8 mouse cellular contexts compared by ENCODE assay signal in the genomic region with DNA sequence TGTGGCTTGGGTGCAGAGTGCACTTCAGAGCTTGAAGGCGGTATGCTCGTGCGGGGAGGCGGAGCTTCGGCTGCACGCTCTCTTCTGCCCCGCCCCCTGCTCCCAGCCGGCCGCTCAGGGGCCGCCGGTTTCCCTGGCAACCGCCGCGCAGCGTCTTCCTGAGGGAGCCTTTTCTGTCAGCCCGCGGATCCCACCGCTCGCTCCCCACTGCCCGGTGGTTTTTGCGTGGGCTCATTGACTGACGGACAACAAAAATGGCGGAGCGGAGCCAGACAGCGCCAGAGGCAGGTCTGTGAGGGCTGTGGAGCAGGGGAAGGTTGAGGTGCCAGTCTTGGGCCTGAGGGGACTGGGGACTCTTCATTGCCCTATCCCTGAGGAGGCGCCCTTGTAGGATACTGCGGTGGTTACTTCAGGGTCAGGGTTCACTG. TPM values are rescaled to one million over a fixed set of nuclear protein-coding genes. Genes with fewer than 3 reads are reported as not detected.
DNase-seq lines count a peak whose midpoint lies in the region; ATAC-seq and TF ChIP-seq lines count a peak whose summit lies in the region.

Agbl4 (plus strand) TSS at position 44 of the 428 bp plus-strand sequence.

- no peak for TF ChIP-seq EP300 in heart, adult 2 months (IDR thresholded peaks at IDR 0.05; ENCODE audit: insufficient read depth, low read depth, low read length)

- intact Hi-C loops in heart, adult 2 months (cut with DNase I) = no loop called here
- intact Hi-C loops in left cerebral cortex, postnatal 14 days (cut with DNase I) = no loop called here

- H3K27ac ChIP-seq in bone marrow macrophage, adult 2 months (ENCODE audit: insufficient read depth, low read depth, low read length) = no peak within 1 kb of the TSS
- H3K27ac ChIP-seq in heart, adult 2 months = no peak within 1 kb of the TSS
- no peak within 1 kb of the TSS for H3K27ac ChIP-seq in small intestine, adult 2 months (ENCODE audit: insufficient read depth, low read depth, low read length)

- H3K27me3 ChIP-seq in heart, adult 2 months (ENCODE audit: control insufficient read depth, insufficient read depth, low read length) = no peaks in the 10 kb centered on the region
- no peaks in the 10 kb centered on the region for H3K27me3 ChIP-seq in small intestine, adult 2 months (ENCODE audit: control insufficient read depth, insufficient read depth, low read length)

- no peak for TF ChIP-seq CTCF in bone marrow macrophage, adult 2 months (IDR thresholded peaks at IDR 0.05; ENCODE audit: low read depth, low read length)
- TF ChIP-seq CTCF in heart, adult 2 months (IDR thresholded peaks at IDR 0.05) = no peak
- no peak for TF ChIP-seq CTCF in small intestine, adult 2 months (IDR thresholded peaks at IDR 0.05; ENCODE audit: extremely low read depth, insufficient read length, insufficient replicate concordance, low read depth, low read length)

- TF ChIP-seq POLR2A in bone marrow macrophage, adult 2 months (IDR thresholded peaks at IDR 0.05; ENCODE audit: borderline replicate concordance, low read depth, low read length) = no peak
- no peak for TF ChIP-seq POLR2A in heart, adult 2 months (IDR thresholded peaks at IDR 0.05; ENCODE audit: insufficient read depth, low read depth, low read length)
- TF ChIP-seq POLR2A in small intestine, adult 2 months (IDR thresholded peaks at IDR 0.05; ENCODE audit: low read depth, low read length) = no peak

- peak; percentile 90 for DNase-seq in embryo, embryonic 10 days (ENCODE audit: low spot score)
- peak; percentile 40 to 49 for DNase-seq in heart, adult 2 months
- peak; percentile 60 for DNase-seq in kidney, adult 11 months
- DNase-seq in left cerebral cortex, postnatal 14 days (ENCODE audit: low spot score in 2 of 2) = peak; percentile 65 to 80
- DNase-seq in spleen, adult 18-20 months = no peak

- H3K9ac ChIP-seq in heart, adult 2 months (ENCODE audit: low read depth, low read length) = no peak within 1 kb of the TSS; the same call in 1 of the 2 replicates

- ATAC-seq in megakaryocyte progenitor cell, adult 5-6 weeks (replicated peaks; ENCODE audit: poor library complexity) = peak; percentile 80

- 2% methylated on average over 27 of the region's 27 CpGs for WGBS in heart, adult 2 months
- whole genome bisulfite sequencing in small intestine, adult 2 months = 2% methylated on average over 27 of the region's 27 CpGs

- no peaks in the 10 kb centered on the region for H3K4me1 ChIP-seq in bone marrow macrophage, adult 2 months (ENCODE audit: control insufficient read depth, insufficient read depth, low read length)
- no peaks in the 10 kb centered on the region for H3K4me1 ChIP-seq in heart, adult 2 months (ENCODE audit: control insufficient read depth, insufficient read depth, low read length)
- no peaks in the 10 kb centered on the region for H3K4me1 ChIP-seq in small intestine, adult 2 months (ENCODE audit: control insufficient read depth, insufficient read depth, insufficient read length, low read length)

- no peaks in the 10 kb centered on the region for H3K79me2 ChIP-seq in heart, adult 2 months (replicated peaks; ENCODE audit: control insufficient read depth, insufficient read depth, low read length)

- peak within 1 kb of the TSS; percentile 37 for H3K4me3 ChIP-seq in bone marrow macrophage, adult 2 months (ENCODE audit: insufficient read depth, low read length)
- peak within 1 kb of the TSS; percentile 52 for H3K4me3 ChIP-seq in heart, adult 2 months
- peak within 1 kb of the TSS; percentile 51 for H3K4me3 ChIP-seq in small intestine, adult 2 months (ENCODE audit: low read depth, low read length)

- no peaks in the 10 kb centered on the region for H3K36me3 ChIP-seq in heart, adult 2 months (ENCODE audit: control insufficient read depth, insufficient read depth, low read length)
- H3K36me3 ChIP-seq in small intestine, adult 2 months (ENCODE audit: control insufficient read depth, insufficient read depth, low read length) = no peaks in the 10 kb centered on the region

RNA-seq across cellular contexts. Expression of gene Agbl4, which starts in this region (rescaled TPM):
- polyA plus RNA-seq in bone marrow macrophage, adult 2 months (2012; ENCODE audit: insufficient read depth, insufficient read length, missing spikeins) = not detected in 2 replicates
- under 1 TPM; 0.30 to 0.39 TPM for total RNA-seq in heart, adult 2 months (2021)
- 0.08 TPM in 1 of 2 replicates, not detected in the other for polyA plus RNA-seq in heart, adult 2 months (2012; rRNA removed)
- 10 to 100 TPM; 15.3 to 17.9 TPM for total RNA-seq in left cerebral cortex, postnatal 14 days (2021)
- total RNA-seq in megakaryocyte progenitor cell, adult 5-6 weeks (2015) = not detected in 2 replicates
- not detected in 2 replicates for total RNA-seq in megakaryocyte progenitor cell, adult 5-6 weeks (2017)
- not detected in 2 replicates for polyA plus RNA-seq in small intestine, adult 2 months (2012; rRNA removed)

Comparison
In these comparisons a context has a peak if more than half of its experiments do, and no peak if none do; other contexts are left out.
1. RNA of gene Agbl4 (total RNA-seq): 15.3 to 17.9 TPM in left cerebral cortex, postnatal 14 days; 0.30 to 0.39 TPM in heart, adult 2 months and not detected in megakaryocyte progenitor cell, adult 5-6 weeks; every median in the first group is over 10 times any median in the second.
2. Peak in DNase-seq and H3K4me3 ChIP-seq in heart, adult 2 months; RNA of the gene not detected or under 1 TPM.
3. Peak in ATAC-seq in megakaryocyte progenitor cell, adult 5-6 weeks; RNA of the gene not detected or under 1 TPM.
4. DNase-seq: peak in embryo, embryonic 10 days (single experiment), kidney, adult 11 months (single experiment) and left cerebral cortex, postnatal 14 days (2 of 2); none in spleen, adult 18-20 months (0 of 2).
5. Peak in every context shown above with its lines, with median percentiles within 50 percentile points of each other: H3K4me3 ChIP-seq.